Mouse (Mus musculus) E14TG2a.4 (cell line): Measurements from ENCODE around the gene Ccdc187.

ENCODE experiments used
- H3K27me3 ChIP-seq: 2 replicates; pipeline ENCODE4 v1.6.1; 2014; ENCODE audit warnings: low read length, control low read depth; ENCODE audit not compliant: insufficient read depth
- H3K36me3 ChIP-seq: 2 replicates; pipeline ENCODE4 v1.6.1; 2014; ENCODE audit warnings: low read length, control low read depth; ENCODE audit not compliant: insufficient read depth
- H3K4me1 ChIP-seq: replicated peaks from 2 replicates; pipeline ENCODE4 v1.6.1; 2014; ENCODE audit warnings: low read depth, low read length, control low read depth
- H3K4me3 ChIP-seq: replicated peaks from 2 replicates; pipeline ENCODE4 v1.5.1; 2014; ENCODE audit warnings: mild to moderate bottlenecking, low read length
- H3K9me3 ChIP-seq: 2 replicates; pipeline ENCODE4 v1.6.1; 2014; ENCODE audit warnings: low read length, control low read depth
- CTCF ChIP-seq: conservative IDR thresholded peaks from 2 replicates; pipeline ENCODE4 v1.5.1; 2014; ENCODE audit warnings: low read length
- NANOG ChIP-seq: IDR thresholded peaks from 2 replicates; pipeline ENCODE4 v1.6.1; 2014; ENCODE audit warnings: borderline replicate concordance, low read length, mixed read lengths
- POU5F1 ChIP-seq: IDR thresholded peaks from 2 replicates; pipeline ENCODE4 v1.6.1; 2014; ENCODE audit warnings: low read length, borderline replicate concordance

The Ccdc187 gene

DNA sequence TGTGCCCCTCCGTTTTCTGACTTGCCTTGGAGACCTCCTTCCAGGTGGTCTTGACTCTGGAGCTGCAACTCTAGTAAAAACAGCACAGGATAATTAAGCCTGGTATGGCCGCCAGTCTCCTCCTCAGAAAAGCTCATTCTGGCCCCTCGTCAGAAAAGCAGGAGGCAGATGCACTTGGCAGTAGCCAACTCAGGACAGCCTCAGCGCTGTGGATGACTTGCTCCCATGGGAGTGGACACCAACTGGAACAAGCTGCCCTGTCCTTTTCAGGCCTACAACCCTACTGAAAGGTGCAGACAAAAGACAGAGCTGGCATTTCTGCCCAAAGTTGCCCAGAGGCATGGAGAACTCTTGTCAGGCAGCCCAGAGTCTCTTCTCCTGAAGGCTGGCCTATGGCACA lies 39.5 kb downstream of the Ccdc187 start:
- H3K36me3 ChIP-seq, result no peaks in the 10 kb centered on the region
- H3K27me3 ChIP-seq, result 0 out of 2 replicates have a peak, but pooled peaks cover 3% of the 10 kb centered on the region
- peaks cover 33% of the 10 kb centered on the region for H3K4me1 ChIP-seq
- no peak for TF ChIP-seq CTCF
- no peak for TF ChIP-seq POU5F1
- no peak for TF ChIP-seq NANOG
- no peaks in the 10 kb centered on the region for H3K9me3 ChIP-seq
- H3K4me3 ChIP-seq, result no peak overlapping the region

DNA sequence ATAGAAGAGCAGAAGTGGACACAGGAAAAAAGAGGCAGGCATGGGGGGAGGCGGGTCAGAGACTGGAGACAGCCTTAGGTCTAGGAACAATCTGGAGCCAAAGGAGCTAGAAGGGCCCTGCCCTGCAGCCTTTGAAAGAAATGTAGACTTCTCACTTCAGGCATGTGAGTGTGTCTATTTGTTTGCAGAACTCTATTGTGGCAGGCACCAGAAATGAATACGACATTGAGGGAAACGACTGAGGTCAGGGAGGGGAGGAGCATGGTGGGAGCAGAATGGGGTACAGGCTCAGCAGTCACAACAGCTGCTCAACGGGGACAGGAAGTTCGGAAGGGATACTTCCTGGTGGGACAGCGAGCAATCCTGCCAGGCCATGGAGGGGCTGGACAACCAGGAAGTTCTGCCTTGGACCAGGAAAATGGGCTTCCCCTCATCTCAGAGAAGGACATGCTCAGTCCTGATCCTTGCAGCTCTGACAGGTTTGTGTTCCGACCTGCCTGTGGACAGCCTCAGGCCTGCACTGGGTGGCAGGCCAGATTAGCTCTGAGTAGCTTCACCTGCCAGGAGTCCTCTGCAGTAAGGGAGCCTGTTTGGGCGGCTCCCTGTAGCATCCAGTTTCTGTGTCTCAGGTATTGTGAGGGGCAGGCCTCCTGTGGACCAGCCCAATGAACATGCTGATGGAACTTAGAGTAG lies 41.7 kb downstream of the Ccdc187 start:
- Histone ChIP-seq H3K4me1 (peaks cover 27% of the 10 kb centered on the region), H3K4me3 (peak overlapping the region; percentile 41; the same call in 1 of the 2 replicates), H3K9me3 (no peaks in the 10 kb centered on the region), H3K27me3 (peaks cover 5% of the 10 kb centered on the region; the same call in 1 of the 2 replicates), H3K36me3 (no peaks in the 10 kb centered on the region)
- TF ChIP-seq POU5F1 (no peak), NANOG (no peak), CTCF (no peak)

DNA sequence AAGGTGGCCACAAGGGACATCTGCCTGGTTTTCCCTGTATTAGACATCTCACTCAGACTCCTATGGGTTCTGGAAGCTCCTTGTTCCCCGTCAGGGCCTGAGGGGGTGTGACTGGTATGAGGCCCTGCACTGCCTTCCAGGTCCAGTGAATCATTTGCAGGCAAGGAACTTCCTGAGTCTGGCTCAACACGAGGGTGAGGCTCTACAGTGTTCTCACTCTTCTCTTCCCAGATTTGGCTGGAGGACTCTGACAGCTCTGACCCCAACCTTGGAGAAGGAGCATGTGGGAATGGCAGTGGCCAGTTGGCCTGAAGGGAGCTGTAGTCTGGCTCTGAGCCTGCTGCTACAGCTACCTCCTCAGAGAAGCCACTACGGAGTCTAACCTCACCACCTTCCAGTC lies 46.8 kb downstream of the Ccdc187 start:
- TF ChIP-seq CTCF, result no peak
- no peak overlapping the region for H3K4me3 ChIP-seq
- H3K27me3 ChIP-seq, result peaks cover 6% of the 10 kb centered on the region; the same call in 1 of the 2 replicates
- no peaks in the 10 kb centered on the region for H3K9me3 ChIP-seq
- peaks cover 7% of the 10 kb centered on the region for H3K4me1 ChIP-seq
- no peaks in the 10 kb centered on the region for H3K36me3 ChIP-seq

DNA sequence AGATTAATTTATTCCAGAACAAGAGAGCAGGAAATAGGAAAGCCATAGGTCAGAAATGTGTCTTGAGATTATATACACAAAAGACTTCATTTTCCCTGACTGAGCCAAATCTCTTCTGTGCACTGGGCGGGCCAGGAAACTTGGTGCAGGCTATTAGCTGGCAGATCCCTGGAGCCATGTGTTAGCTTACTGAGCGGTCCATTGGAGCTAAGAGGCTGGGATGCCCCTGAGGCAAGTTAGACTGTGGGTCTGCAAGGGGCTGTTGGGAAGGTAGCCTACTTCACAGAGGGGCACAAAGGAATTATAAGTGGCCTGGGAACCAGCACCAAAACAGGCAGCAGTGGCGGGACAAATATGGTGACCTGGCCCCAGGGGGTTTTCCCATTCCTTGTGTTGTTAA lies 53.5 kb downstream of the Ccdc187 start:
- Histone ChIP-seq H3K4me1 (peaks cover 24% of the 10 kb centered on the region), H3K4me3 (no peak overlapping the region), H3K9me3 (no peaks in the 10 kb centered on the region), H3K27me3 (no peaks in the 10 kb centered on the region), H3K36me3 (no peaks in the 10 kb centered on the region)
- no peak for TF ChIP-seq CTCF
- TF ChIP-seq POU5F1, result no peak
- no peak for TF ChIP-seq NANOG

DNA sequence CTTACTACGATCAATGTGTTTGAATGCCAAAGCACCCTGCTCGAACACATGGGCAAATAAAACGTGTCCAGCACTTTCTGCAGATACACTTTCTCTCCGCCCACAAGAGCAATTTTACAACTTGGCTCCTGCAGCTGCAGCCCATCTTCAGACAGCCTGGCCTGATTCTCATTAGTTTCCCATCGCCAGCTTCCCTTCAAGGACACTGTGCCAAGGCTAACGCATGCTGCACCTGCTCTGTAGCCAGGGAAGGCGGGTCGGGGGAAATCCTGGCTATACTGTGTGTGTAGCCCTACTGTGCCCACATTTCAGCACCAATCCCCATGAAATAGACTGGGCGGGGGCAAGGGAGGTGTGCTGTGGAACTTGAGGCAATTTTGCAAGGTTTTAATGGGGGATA lies 54.0 kb downstream of the Ccdc187 start:
- peak overlapping the region; percentile 37; the same call in 1 of the 2 replicates for H3K4me3 ChIP-seq
- H3K36me3 ChIP-seq, result peaks cover under 1% of the 10 kb centered on the region; the same call in 1 of the 2 replicates
- H3K4me1 ChIP-seq, result peaks cover 27% of the 10 kb centered on the region
- H3K27me3 ChIP-seq, result no peaks in the 10 kb centered on the region
- H3K9me3 ChIP-seq, result no peaks in the 10 kb centered on the region
- TF ChIP-seq POU5F1, result no peak
- TF ChIP-seq NANOG, result no peak

DNA sequence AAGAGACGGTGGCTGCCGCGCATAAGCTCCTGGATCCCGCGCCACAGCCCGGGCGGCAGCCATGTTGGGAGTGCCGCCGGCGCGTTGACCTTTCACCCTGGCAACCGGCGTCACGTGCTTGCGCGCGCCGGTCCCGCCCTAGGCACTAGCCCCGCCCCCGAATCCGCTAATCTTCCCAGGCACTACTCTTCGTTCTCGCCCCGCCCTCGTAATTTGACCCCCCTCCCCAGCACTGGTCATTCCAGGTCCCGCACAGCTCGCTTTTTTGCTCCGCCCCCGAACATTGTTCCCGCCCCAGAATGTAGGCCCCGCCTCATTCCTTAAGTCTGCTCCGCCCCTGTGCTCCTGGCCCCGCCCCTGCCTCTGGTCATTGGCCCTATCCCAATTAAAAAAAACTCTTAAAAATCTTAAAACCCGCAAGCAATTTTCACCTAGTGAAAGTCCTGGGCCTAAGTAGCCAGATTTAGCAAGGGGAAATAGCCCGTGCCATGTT lies 57.0 kb downstream of the Ccdc187 start, which contains the start of gene Qsox2:
Gene Qsox2, minus strand, starts transcription at position 236 of the 493 bp plus-strand sequence.
- peak within 1 kb of the TSS; percentile 97 for H3K4me3 ChIP-seq
- H3K27me3 ChIP-seq, result no peaks in the 10 kb centered on the region
- TF ChIP-seq NANOG (no peak), CTCF (no peak), POU5F1 (no peak)
- no peaks in the 10 kb centered on the region for H3K9me3 ChIP-seq
- peaks cover 21% of the 10 kb centered on the region for H3K36me3 ChIP-seq
- peaks cover 42% of the 10 kb centered on the region for H3K4me1 ChIP-seq

DNA sequence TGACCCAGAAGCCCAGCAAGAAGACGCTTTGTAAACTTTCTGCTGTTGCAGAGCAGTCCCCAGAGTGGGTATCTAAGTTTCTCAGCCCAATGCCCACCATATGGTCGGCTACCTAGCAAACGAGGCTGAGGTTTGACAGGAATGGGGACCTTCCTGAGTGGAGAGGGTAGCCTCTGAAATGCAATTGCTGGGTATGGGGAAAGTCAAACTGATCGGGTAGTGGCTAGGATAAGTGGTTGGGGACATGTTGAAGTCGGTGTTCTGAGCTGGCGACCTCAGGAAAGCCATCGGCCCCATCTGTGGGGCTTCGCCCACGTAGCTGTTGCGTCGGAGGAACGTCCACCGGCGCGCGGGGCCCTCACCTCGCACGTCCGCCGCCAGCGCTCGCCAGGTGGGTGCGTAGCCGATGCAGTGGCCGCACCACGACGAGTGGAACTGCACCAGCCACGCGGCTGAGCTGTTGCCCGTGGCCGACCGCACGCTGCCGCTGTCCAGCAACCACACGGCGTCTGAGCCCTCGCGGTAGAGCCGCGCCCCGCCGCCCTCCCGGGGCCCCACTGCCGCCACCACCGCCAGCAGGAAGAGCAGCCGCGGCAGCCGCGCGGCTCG lies 57.6 kb downstream of the Ccdc187 start:
- H3K27me3 ChIP-seq, result no peaks in the 10 kb centered on the region
- H3K4me3 ChIP-seq, result peak overlapping the region; percentile 97
- H3K4me1 ChIP-seq, result peaks cover 48% of the 10 kb centered on the region
- TF ChIP-seq POU5F1 (no peak), NANOG (no peak), CTCF (no peak)
- H3K36me3 ChIP-seq, result peaks cover 26% of the 10 kb centered on the region
- no peaks in the 10 kb centered on the region for H3K9me3 ChIP-seq

DNA sequence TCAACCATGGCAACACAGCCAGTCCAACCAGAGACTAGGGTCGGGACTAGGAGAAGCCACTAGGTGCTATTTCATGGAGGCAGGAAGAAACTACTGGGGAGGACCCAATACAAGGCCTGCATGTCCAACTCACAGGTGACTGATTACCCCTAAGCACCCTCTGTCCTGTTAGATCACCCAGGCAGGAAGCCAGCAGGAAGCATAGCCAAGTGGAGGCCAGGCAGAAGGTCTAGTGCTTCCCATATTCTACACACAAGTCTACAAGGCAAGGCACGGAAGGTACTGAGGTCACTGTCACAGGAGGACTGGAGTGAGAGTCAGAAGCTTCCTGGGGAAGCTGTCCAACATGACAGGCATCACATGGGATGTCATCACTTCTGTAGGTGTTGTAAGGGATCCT lies 59.6 kb downstream of the Ccdc187 start:
- Histone ChIP-seq H3K36me3 (peaks cover 42% of the 10 kb centered on the region), H3K4me1 (peaks cover 41% of the 10 kb centered on the region), H3K27me3 (no peaks in the 10 kb centered on the region), H3K9me3 (no peaks in the 10 kb centered on the region), H3K4me3 (no peak overlapping the region)
- TF ChIP-seq POU5F1 (no peak), CTCF (no peak), NANOG (no peak)

DNA sequence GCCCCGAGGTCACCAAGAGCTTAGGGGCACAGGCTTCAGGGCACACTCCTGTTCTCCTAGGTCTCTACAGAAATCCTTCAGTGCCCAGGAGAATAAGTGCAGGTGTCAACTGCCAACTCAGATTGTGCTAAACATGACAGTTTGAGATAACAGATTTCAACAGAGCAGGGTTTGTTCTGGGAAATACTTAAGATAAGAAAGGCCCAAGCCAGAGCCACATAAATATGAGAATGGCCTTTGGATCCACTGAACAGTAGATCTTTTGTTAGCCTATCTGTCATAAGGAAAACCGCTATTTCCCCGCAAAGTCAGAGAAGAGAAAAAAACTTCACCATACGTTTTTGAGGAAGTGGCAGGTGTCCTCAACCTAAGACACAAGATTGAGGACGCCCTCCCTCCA lies 60.1 kb downstream of the Ccdc187 start:
- no peaks in the 10 kb centered on the region for H3K9me3 ChIP-seq
- peaks cover 46% of the 10 kb centered on the region for H3K36me3 ChIP-seq
- peaks cover 41% of the 10 kb centered on the region for H3K4me1 ChIP-seq
- no peaks in the 10 kb centered on the region for H3K27me3 ChIP-seq
- no peak overlapping the region for H3K4me3 ChIP-seq
- TF ChIP-seq CTCF (no peak), NANOG (no peak), POU5F1 (no peak)
